Mouse (Mus musculus): ENCODE measurements at regions not wholly inside any gene's neighbourhood (a gene's known extent, or its start where the extent isn't known, plus 50 kb on each side); places are given as distances from the start of the nearest gene placed in this dataset.

DNA sequence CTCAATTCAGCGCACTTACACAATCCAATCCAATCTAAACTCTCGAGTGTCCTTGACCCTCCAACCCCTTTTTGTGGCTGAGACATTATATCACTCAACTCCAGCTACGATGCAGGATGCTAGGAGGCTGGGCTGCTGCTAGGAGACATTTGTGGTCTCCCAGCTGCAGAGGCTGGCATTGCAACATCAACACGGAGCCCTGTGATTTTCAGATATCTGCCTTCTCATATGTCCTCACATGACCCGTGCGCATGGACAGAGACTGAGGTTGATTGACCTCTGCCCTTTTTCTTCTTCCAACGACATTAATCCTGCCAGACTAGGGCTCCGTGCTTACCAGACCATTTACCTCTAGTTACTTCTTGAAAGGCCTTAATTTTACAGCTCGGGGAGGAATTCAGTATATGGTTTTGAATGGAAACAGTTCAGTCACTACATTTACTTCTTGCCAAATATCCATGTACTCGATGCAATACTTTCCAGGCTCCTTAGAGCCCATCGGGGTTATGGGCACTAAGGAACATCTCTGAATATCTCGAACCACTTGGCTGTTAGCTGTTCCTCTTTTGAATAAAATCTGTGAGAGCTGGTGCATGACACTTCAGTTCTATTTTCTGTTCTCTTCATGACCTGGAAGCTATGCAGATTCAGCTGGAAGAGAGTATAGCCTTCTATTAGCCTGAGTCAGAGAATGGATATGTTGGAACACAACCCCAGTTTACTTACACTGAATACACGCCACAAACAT is 52.0 kb upstream of the Tlk1 start:
- no peak for TF ChIP-seq CTCF (IDR thresholded peaks at IDR 0.05; ENCODE audit: low read depth)
- Histone ChIP-seq H3K4me1 (ENCODE audit: insufficient read depth) (no peaks in the 10 kb centered on the region), H3K9me3 (ENCODE audit: low read length) (no peaks in the 10 kb centered on the region), H3K9ac (no peak overlapping the region), H3K36me3 (ENCODE audit: insufficient read depth) (no peaks in the 10 kb centered on the region), H3K27ac (ENCODE audit: low read depth, low read length) (no peak overlapping the region), H3K4me2 (ENCODE audit: low read depth) (no peak overlapping the region), H3K27me3 (ENCODE audit: insufficient read depth, low read length) (no peaks in the 10 kb centered on the region), H3K4me3 (ENCODE audit: low read depth, low read length) (no peak overlapping the region)
- ATAC-seq = no peak
- no peak for DNase-seq
- WGBS = 86% methylated on average over 13 of the region's 13 CpGs

- H3K4me3 ChIP-seq (ENCODE audit: low read depth, low read length) = no peak overlapping the region
- H3K36me3 ChIP-seq (ENCODE audit: insufficient read depth) = no peaks in the 10 kb centered on the region
- no peak overlapping the region for H3K4me2 ChIP-seq (ENCODE audit: low read depth)
- no peaks in the 10 kb centered on the region for H3K9me3 ChIP-seq (ENCODE audit: low read length)
- H3K27me3 ChIP-seq (ENCODE audit: insufficient read depth, low read length) = no peaks in the 10 kb centered on the region
- DNase-seq (no peak), ATAC-seq (no peak)
- no peaks in the 10 kb centered on the region for H3K4me1 ChIP-seq (ENCODE audit: insufficient read depth)
- WGBS = 81% methylated on average over 5 of the region's 5 CpGs
- no peak for TF ChIP-seq CTCF (IDR thresholded peaks at IDR 0.05; ENCODE audit: low read depth)
- H3K27ac ChIP-seq (ENCODE audit: low read depth, low read length) = no peak overlapping the region
- H3K9ac ChIP-seq = no peak overlapping the region
These were observed 50.7 kb upstream of the Tlk1 start for GRCm38 (mm10) chr2:70876251-70876650.
